Comparison of ENCODE assay signal across 14 mouse cellular contexts in the genomic region with DNA sequence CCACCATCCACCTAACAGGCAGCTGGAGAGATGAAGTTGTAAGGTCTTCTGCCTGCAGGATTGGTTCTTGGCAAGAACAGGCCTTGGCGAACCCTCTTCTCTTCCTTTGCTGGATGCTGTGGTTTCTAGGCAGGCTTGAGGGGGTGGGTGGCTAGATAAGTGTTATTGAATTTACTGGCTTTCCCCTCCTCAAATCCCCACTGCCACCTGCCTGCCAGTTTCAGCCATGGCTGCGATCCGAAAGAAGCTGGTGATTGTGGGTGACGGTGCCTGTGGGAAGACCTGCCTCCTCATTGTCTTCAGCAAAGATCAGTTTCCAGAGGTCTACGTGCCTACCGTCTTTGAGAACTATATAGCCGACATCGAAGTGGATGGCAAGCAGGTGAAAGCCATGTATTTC. TPM values are rescaled to one million over a fixed set of nuclear protein-coding genes. Genes with fewer than 3 reads are reported as not detected.
A peak's percentile ranks its signal among the peaks of the same experiment; 100 is the strongest.
DNase-seq lines count a peak whose midpoint lies in the region; ATAC-seq and TF ChIP-seq lines count a peak whose summit lies in the region.
"Had no signal": no experiment of that assay in that cellular context is flagged by ENCODE, and none has a peak within 500 bp of the region (broad histone marks: within the 10 kb centered on the region; RNA-seq: fewer than 3 reads in every experiment).

No protein-coding gene starts in this region.

- DNase-seq in heart, postnatal 14 days, result no peak
- peak; percentile 69 for DNase-seq in midbrain, embryonic 11.5 days (ENCODE audit: low spot score, missing footprints)
- DNase-seq in lung, postnatal 36 days, result no peak
- no peak for DNase-seq in forebrain, postnatal 0 days
- DNase-seq: adrenal gland, postnatal 25 days; cerebellum, adult 8-10 months; gastrocnemius, postnatal 36 days; kidney, adult 9 months; layer of hippocampus, postnatal 36 days had no signal

- 84% methylated on average over 8 of the region's 8 CpGs for WGBS in heart, embryonic 12.5 days
- WGBS in midbrain, embryonic 11.5 days, result 94% methylated on average over 8 of the region's 8 CpGs
- 94% methylated on average over 8 of the region's 8 CpGs for WGBS in midbrain, embryonic 16.5 days
- 88% methylated on average over 8 of the region's 8 CpGs for WGBS in intestine, embryonic 15.5 days
- WGBS in stomach, embryonic 16.5 days, result 87% methylated on average over 8 of the region's 8 CpGs
- WGBS in forebrain, postnatal 0 days, result 87% methylated on average over 8 of the region's 8 CpGs

- no peaks in the 10 kb centered on the region for H3K27me3 ChIP-seq in heart, embryonic 12.5 days (replicated peaks)
- peaks cover 5% of the 10 kb centered on the region; the same call in 1 of the 2 replicates for H3K27me3 ChIP-seq in midbrain, embryonic 11.5 days (ENCODE audit: control insufficient read depth, insufficient read depth, low read length)
- H3K27me3 ChIP-seq in midbrain, embryonic 16.5 days (ENCODE audit: control insufficient read depth, insufficient read depth, low read depth, low read length), result peaks cover 7% of the 10 kb centered on the region
- no peaks in the 10 kb centered on the region for H3K27me3 ChIP-seq in intestine, embryonic 15.5 days (replicated peaks)
- H3K27me3 ChIP-seq in stomach, embryonic 16.5 days (ENCODE audit: control insufficient read depth, insufficient read depth, low read length), result no peaks in the 10 kb centered on the region
- H3K27me3 ChIP-seq in forebrain, postnatal 0 days (ENCODE audit: insufficient read depth, low read length), result peaks cover 6% of the 10 kb centered on the region

- H3K4me1 ChIP-seq in heart, embryonic 12.5 days (replicated peaks), result peaks cover 75% of the 10 kb centered on the region
- H3K4me1 ChIP-seq in midbrain, embryonic 11.5 days (ENCODE audit: control insufficient read depth, insufficient read depth, low read length), result peaks cover 24% of the 10 kb centered on the region
- no peaks in the 10 kb centered on the region for H3K4me1 ChIP-seq in midbrain, embryonic 16.5 days (ENCODE audit: control insufficient read depth, insufficient read depth, low read length)
- H3K4me1 ChIP-seq in intestine, embryonic 15.5 days (replicated peaks), result peaks cover 74% of the 10 kb centered on the region
- H3K4me1 ChIP-seq in stomach, embryonic 16.5 days (ENCODE audit: control insufficient read depth, insufficient read depth, low read length), result peaks cover 58% of the 10 kb centered on the region
- H3K4me1 ChIP-seq in forebrain, postnatal 0 days (ENCODE audit: insufficient read depth), result 0 out of 2 replicates have a peak, but pooled peaks cover 3% of the 10 kb centered on the region

- intact Hi-C loops in heart, postnatal 14 days (cut with DNase I), result no loop called here

- peaks cover 44% of the 10 kb centered on the region for H3K36me3 ChIP-seq in heart, embryonic 12.5 days
- H3K36me3 ChIP-seq in midbrain, embryonic 11.5 days (ENCODE audit: control insufficient read depth, insufficient read depth, low read length), result no peaks in the 10 kb centered on the region
- no peaks in the 10 kb centered on the region for H3K36me3 ChIP-seq in midbrain, embryonic 16.5 days (ENCODE audit: control insufficient read depth, insufficient read depth, low read length)
- H3K36me3 ChIP-seq in intestine, embryonic 15.5 days, result peaks cover 15% of the 10 kb centered on the region; the same call in 1 of the 2 replicates
- H3K36me3 ChIP-seq in stomach, embryonic 16.5 days (ENCODE audit: control insufficient read depth, insufficient read depth, low read length), result 0 out of 2 replicates have a peak, but pooled peaks cover 9% of the 10 kb centered on the region
- H3K36me3 ChIP-seq in forebrain, postnatal 0 days (ENCODE audit: insufficient read depth), result peaks cover 8% of the 10 kb centered on the region; the same call in 1 of the 2 replicates
- H3K36me3 ChIP-seq: midbrain, embryonic 15.5 days had no signal

- ATAC-seq in heart, embryonic 12.5 days (ENCODE audit: insufficient number of reproducible peaks, low FRiP score), result no peak
- no peak for ATAC-seq in midbrain, embryonic 11.5 days (ENCODE audit: low FRiP score)
- no peak for ATAC-seq in midbrain, embryonic 16.5 days
- no peak for ATAC-seq in intestine, embryonic 15.5 days
- ATAC-seq in stomach, embryonic 16.5 days (ENCODE audit: insufficient read depth, low FRiP score), result no peak
- no peak for ATAC-seq in forebrain, postnatal 0 days
- ATAC-seq: midbrain, embryonic 15.5 days had no signal

- H3K9ac ChIP-seq in heart, embryonic 12.5 days, result peak overlapping the region; percentile 92
- H3K9ac ChIP-seq in midbrain, embryonic 11.5 days (ENCODE audit: low read length), result no peak overlapping the region
- H3K9ac ChIP-seq in midbrain, embryonic 16.5 days (ENCODE audit: low read depth, low read length), result no peak overlapping the region
- no peak overlapping the region for H3K9ac ChIP-seq in intestine, embryonic 15.5 days
- 0 out of 2 replicates have a peak overlapping the region, but pooled peaks have one; percentile 20 for H3K9ac ChIP-seq in stomach, embryonic 16.5 days (ENCODE audit: low read length)
- H3K9ac ChIP-seq in forebrain, postnatal 0 days, result no peak overlapping the region
- H3K9ac ChIP-seq: midbrain, embryonic 15.5 days had no signal

- TF ChIP-seq CTCF in forebrain, postnatal 0 days (IDR thresholded peaks at IDR 0.05; ENCODE audit: low read depth), result no peak

- peak overlapping the region; percentile 92 for H3K27ac ChIP-seq in heart, embryonic 12.5 days (ENCODE audit: poor library complexity, severe bottlenecking)
- H3K27ac ChIP-seq in midbrain, embryonic 11.5 days (ENCODE audit: low read depth, low read length), result no peak overlapping the region
- no peak overlapping the region for H3K27ac ChIP-seq in midbrain, embryonic 16.5 days (ENCODE audit: low read length)
- H3K27ac ChIP-seq in intestine, embryonic 15.5 days, result no peak overlapping the region
- no peak overlapping the region for H3K27ac ChIP-seq in stomach, embryonic 16.5 days (ENCODE audit: low read length)
- no peak overlapping the region for H3K27ac ChIP-seq in forebrain, postnatal 0 days (ENCODE audit: low read depth, low read length)
- H3K27ac ChIP-seq: midbrain, embryonic 15.5 days had no signal

- H3K9me3 ChIP-seq in heart, embryonic 12.5 days (replicated peaks), result no peaks in the 10 kb centered on the region
- H3K9me3 ChIP-seq in midbrain, embryonic 11.5 days (ENCODE audit: control insufficient read depth, low read length), result no peaks in the 10 kb centered on the region
- no peaks in the 10 kb centered on the region for H3K9me3 ChIP-seq in midbrain, embryonic 16.5 days (replicated peaks; ENCODE audit: control insufficient read depth, low read length, poor library complexity, severe bottlenecking)
- no peaks in the 10 kb centered on the region for H3K9me3 ChIP-seq in intestine, embryonic 15.5 days
- H3K9me3 ChIP-seq in stomach, embryonic 16.5 days (replicated peaks; ENCODE audit: control insufficient read depth, low read length), result no peaks in the 10 kb centered on the region
- no peaks in the 10 kb centered on the region for H3K9me3 ChIP-seq in forebrain, postnatal 0 days (ENCODE audit: low read length)
- H3K9me3 ChIP-seq: midbrain, embryonic 15.5 days had no signal

- H3K4me3 ChIP-seq in heart, embryonic 12.5 days, result 0 out of 2 replicates have a peak overlapping the region, but pooled peaks have one; percentile 77
- no peak overlapping the region for H3K4me3 ChIP-seq in midbrain, embryonic 11.5 days (ENCODE audit: low read depth, low read length)
- H3K4me3 ChIP-seq in midbrain, embryonic 16.5 days (ENCODE audit: low read depth, low read length), result no peak overlapping the region
- no peak overlapping the region for H3K4me3 ChIP-seq in intestine, embryonic 15.5 days (replicated peaks)
- H3K4me3 ChIP-seq in stomach, embryonic 16.5 days (replicated peaks; ENCODE audit: low read length), result no peak overlapping the region
- no peak overlapping the region for H3K4me3 ChIP-seq in forebrain, postnatal 0 days (ENCODE audit: low read depth, low read length)
- H3K4me3 ChIP-seq: midbrain, embryonic 15.5 days had no signal

- H3K4me2 ChIP-seq in heart, embryonic 12.5 days, result peak overlapping the region; percentile 85
- no peak overlapping the region for H3K4me2 ChIP-seq in midbrain, embryonic 11.5 days
- no peak overlapping the region for H3K4me2 ChIP-seq in midbrain, embryonic 16.5 days (ENCODE audit: low read length)
- peak overlapping the region; percentile 80; the same call in 1 of the 2 replicates for H3K4me2 ChIP-seq in intestine, embryonic 15.5 days (replicated peaks)
- H3K4me2 ChIP-seq in stomach, embryonic 16.5 days (ENCODE audit: low read depth, low read length), result peak overlapping the region; percentile 81; the same call in 1 of the 2 replicates
- H3K4me2 ChIP-seq in forebrain, postnatal 0 days (ENCODE audit: low read depth), result no peak overlapping the region

RNA-seq across cellular contexts. Expression of gene Rhoc, which starts 3.5 kb away (rescaled TPM):
- 260 and 269 TPM in 2 replicates for polyA plus RNA-seq in heart, embryonic 12.5 days (2016; fragmentation: Nextera tagmentation; extraction: Ambion mirVana)
- 100 to 1,000 TPM; 139 to 166 TPM for total RNA-seq in heart, postnatal 14 days (2021)
- polyA plus RNA-seq in midbrain, embryonic 11.5 days (2014; fragmentation: Nextera tagmentation; extraction: Ambion mirVana), result 78.2 and 82.0 TPM in 2 replicates
- polyA plus RNA-seq in midbrain, embryonic 16.5 days (2015; fragmentation: Nextera tagmentation; extraction: Ambion mirVana), result 41.2 and 45.5 TPM in 2 replicates
- 157 and 162 TPM in 2 replicates for polyA plus RNA-seq in intestine, embryonic 15.5 days (2015; fragmentation: Nextera tagmentation; extraction: Ambion mirVana)
- 163 and 168 TPM in 2 replicates for polyA plus RNA-seq in stomach, embryonic 16.5 days (2015; fragmentation: Nextera tagmentation; extraction: Ambion mirVana)
- 38.0 and 42.7 TPM in 2 replicates for total RNA-seq in forebrain, postnatal 0 days (2014; rRNA removed)
- 42.5 and 45.1 TPM in 2 replicates for polyA plus RNA-seq in forebrain, postnatal 0 days (2015; fragmentation: Nextera tagmentation; extraction: Ambion mirVana)

RNA-seq across cellular contexts. Expression of gene Fam19a3, which starts 10.0 kb away (rescaled TPM):
- 1.3 and 1.6 TPM in 2 replicates for polyA plus RNA-seq in heart, embryonic 12.5 days (2016; fragmentation: Nextera tagmentation; extraction: Ambion mirVana)
- 1 to 10 TPM; 2.2 to 2.3 TPM for total RNA-seq in heart, postnatal 14 days (2021)
- not detected in 2 replicates for polyA plus RNA-seq in midbrain, embryonic 11.5 days (2014; fragmentation: Nextera tagmentation; extraction: Ambion mirVana)
- 0.11 TPM in 1 of 2 replicates, not detected in the other for polyA plus RNA-seq in midbrain, embryonic 16.5 days (2015; fragmentation: Nextera tagmentation; extraction: Ambion mirVana)
- polyA plus RNA-seq in intestine, embryonic 15.5 days (2015; fragmentation: Nextera tagmentation; extraction: Ambion mirVana), result 0.08 TPM in 1 of 2 replicates, not detected in the other
- polyA plus RNA-seq in stomach, embryonic 16.5 days (2015; fragmentation: Nextera tagmentation; extraction: Ambion mirVana), result 0.03 and 0.06 TPM in 2 replicates
- 0.08 and 0.10 TPM in 2 replicates for total RNA-seq in forebrain, postnatal 0 days (2014; rRNA removed)
- 0.05 and 0.18 TPM in 2 replicates for polyA plus RNA-seq in forebrain, postnatal 0 days (2015; fragmentation: Nextera tagmentation; extraction: Ambion mirVana)
- total RNA-seq: layer of hippocampus, postnatal 36 days had no signal

RNA-seq across cellular contexts. Expression of gene Ppm1j, which starts 10.8 kb away (rescaled TPM):
- polyA plus RNA-seq in heart, embryonic 12.5 days (2016; fragmentation: Nextera tagmentation; extraction: Ambion mirVana), result 39.2 and 39.3 TPM in 2 replicates
- 10 to 100 TPM; 39.2 to 39.7 TPM for total RNA-seq in heart, postnatal 14 days (2021)
- polyA plus RNA-seq in midbrain, embryonic 11.5 days (2014; fragmentation: Nextera tagmentation; extraction: Ambion mirVana), result 0.44 and 0.97 TPM in 2 replicates
- 0.98 and 1.1 TPM in 2 replicates for polyA plus RNA-seq in midbrain, embryonic 16.5 days (2015; fragmentation: Nextera tagmentation; extraction: Ambion mirVana)
- 2.9 and 4.5 TPM in 2 replicates for polyA plus RNA-seq in intestine, embryonic 15.5 days (2015; fragmentation: Nextera tagmentation; extraction: Ambion mirVana)
- 3.2 and 3.6 TPM in 2 replicates for polyA plus RNA-seq in stomach, embryonic 16.5 days (2015; fragmentation: Nextera tagmentation; extraction: Ambion mirVana)
- total RNA-seq in forebrain, postnatal 0 days (2014; rRNA removed), result 2.5 and 2.6 TPM in 2 replicates
- polyA plus RNA-seq in forebrain, postnatal 0 days (2015; fragmentation: Nextera tagmentation; extraction: Ambion mirVana), result 2.0 TPM in 2 replicates

RNA-seq across cellular contexts. Expression of gene Mov10, which starts 26.7 kb away (rescaled TPM):
- polyA plus RNA-seq in heart, embryonic 12.5 days (2016; fragmentation: Nextera tagmentation; extraction: Ambion mirVana), result 43.4 and 45.0 TPM in 2 replicates
- 1 to 10 TPM; 7.4 to 7.9 TPM for total RNA-seq in heart, postnatal 14 days (2021)
- polyA plus RNA-seq in midbrain, embryonic 11.5 days (2014; fragmentation: Nextera tagmentation; extraction: Ambion mirVana), result 9.5 and 9.9 TPM in 2 replicates
- polyA plus RNA-seq in midbrain, embryonic 16.5 days (2015; fragmentation: Nextera tagmentation; extraction: Ambion mirVana), result 7.8 and 8.3 TPM in 2 replicates
- 129 and 133 TPM in 2 replicates for polyA plus RNA-seq in intestine, embryonic 15.5 days (2015; fragmentation: Nextera tagmentation; extraction: Ambion mirVana)
- polyA plus RNA-seq in stomach, embryonic 16.5 days (2015; fragmentation: Nextera tagmentation; extraction: Ambion mirVana), result 68.0 and 78.2 TPM in 2 replicates
- 3.9 and 7.7 TPM in 2 replicates for total RNA-seq in forebrain, postnatal 0 days (2014; rRNA removed)
- polyA plus RNA-seq in forebrain, postnatal 0 days (2015; fragmentation: Nextera tagmentation; extraction: Ambion mirVana), result 3.9 and 4.6 TPM in 2 replicates

Comparison
In these comparisons a context has a peak if more than half of its experiments do, and no peak if none do; other contexts are left out.
1. H3K4me2 ChIP-seq: peak in heart, embryonic 12.5 days (single experiment), intestine, embryonic 15.5 days (single experiment) and stomach, embryonic 16.5 days (single experiment); none in midbrain, embryonic 11.5 days (single experiment), midbrain, embryonic 16.5 days (single experiment) and forebrain, postnatal 0 days (single experiment).
2. H3K9ac ChIP-seq: peak in heart, embryonic 12.5 days (single experiment) and stomach, embryonic 16.5 days (single experiment); none in midbrain, embryonic 11.5 days (single experiment), midbrain, embryonic 16.5 days (single experiment), intestine, embryonic 15.5 days (single experiment) and forebrain, postnatal 0 days (single experiment).